Comparison of ENCODE assay signal across 10 mouse cellular contexts in genomic region chrX:102066134-102066533, GRCm38 (mm10). TPM values are rescaled to one million over a fixed set of nuclear protein-coding genes. Genes with fewer than 3 reads are reported as not detected.
DNase-seq lines count a peak whose midpoint lies in the region; ATAC-seq and TF ChIP-seq lines count a peak whose summit lies in the region.
"Had no signal": no experiment of that assay in that cellular context is flagged by ENCODE, and none has a peak within 500 bp of the region (broad histone marks: within the 10 kb centered on the region; RNA-seq: fewer than 3 reads in every experiment).

No protein-coding gene starts in this region.

- TF ChIP-seq CTCF in thymus, adult 2 months (IDR thresholded peaks at IDR 0.05; ENCODE audit: borderline replicate concordance, control insufficient read depth, extremely low read depth, insufficient read depth, low read length, poor library complexity), result peak; percentile 23; the same call in 1 of the 2 replicates

- TF ChIP-seq POLR2A in limb, embryonic 14.5 days (IDR thresholded peaks at IDR 0.05; ENCODE audit: borderline replicate concordance, extremely low read depth, insufficient read depth, insufficient read length), result no peak
- TF ChIP-seq POLR2A in thymus, adult 2 months (IDR thresholded peaks at IDR 0.05; ENCODE audit: control insufficient read depth, extremely low read depth, insufficient read depth, low read length, poor library complexity), result no peak

- H3K4me3 ChIP-seq in kidney, embryonic 15.5 days (replicated peaks), result no peak overlapping the region
- no peak overlapping the region for H3K4me3 ChIP-seq in limb, embryonic 14.5 days (replicated peaks; ENCODE audit: low read length)
- no peak overlapping the region for H3K4me3 ChIP-seq in neural tube, embryonic 11.5 days (ENCODE audit: low read depth, low read length)
- H3K4me3 ChIP-seq in thymus, adult 2 months (ENCODE audit: control insufficient read depth, insufficient read depth, low read length), result no peak overlapping the region
- H3K4me3 ChIP-seq: embryonic facial prominence, embryonic 12.5 days; neural tube, embryonic 13.5 days had no signal

- no peak overlapping the region for H3K9ac ChIP-seq in kidney, embryonic 15.5 days
- no peak overlapping the region for H3K9ac ChIP-seq in limb, embryonic 14.5 days (ENCODE audit: low read depth, low read length, severe bottlenecking)
- H3K9ac ChIP-seq in neural tube, embryonic 11.5 days (ENCODE audit: low read length), result no peak overlapping the region
- H3K9ac ChIP-seq: embryonic facial prominence, embryonic 12.5 days; neural tube, embryonic 13.5 days had no signal

- H3K4me1 ChIP-seq in kidney, embryonic 15.5 days, result peaks cover 6% of the 10 kb centered on the region; the same call in 1 of the 2 replicates
- peaks cover 4% of the 10 kb centered on the region; the same call in 1 of the 2 replicates for H3K4me1 ChIP-seq in limb, embryonic 14.5 days (ENCODE audit: control insufficient read depth, insufficient read depth, low read length)
- H3K4me1 ChIP-seq in neural tube, embryonic 11.5 days (ENCODE audit: control insufficient read depth, insufficient read depth, low read length), result no peaks in the 10 kb centered on the region; the same call in 1 of the 2 replicates
- peaks cover 4% of the 10 kb centered on the region; the same call in 1 of the 2 replicates for H3K4me1 ChIP-seq in thymus, adult 2 months (replicated peaks; ENCODE audit: control insufficient read depth, insufficient read depth, low read length)

- no peak overlapping the region for H3K4me2 ChIP-seq in kidney, embryonic 15.5 days
- no peak overlapping the region for H3K4me2 ChIP-seq in limb, embryonic 14.5 days (replicated peaks; ENCODE audit: low read depth, low read length, severe bottlenecking)
- no peak overlapping the region for H3K4me2 ChIP-seq in neural tube, embryonic 11.5 days (ENCODE audit: low read depth)
- H3K4me2 ChIP-seq: embryonic facial prominence, embryonic 12.5 days; neural tube, embryonic 13.5 days had no signal

- 25% methylated on average over 9 of the region's 9 CpGs for WGBS in kidney, embryonic 15.5 days
- 18% methylated on average over 9 of the region's 9 CpGs for WGBS in limb, embryonic 14.5 days
- 19% methylated on average over 9 of the region's 9 CpGs for WGBS in neural tube, embryonic 11.5 days
- 31% methylated on average over 9 of the region's 9 CpGs for WGBS in thymus, adult 2 months

- peaks cover 38% of the 10 kb centered on the region for H3K27me3 ChIP-seq in kidney, embryonic 15.5 days
- no peaks in the 10 kb centered on the region for H3K27me3 ChIP-seq in limb, embryonic 14.5 days (ENCODE audit: control insufficient read depth, insufficient read depth, low read length)
- H3K27me3 ChIP-seq in neural tube, embryonic 11.5 days (ENCODE audit: control insufficient read depth, insufficient read depth, low read length), result 0 out of 2 replicates have a peak, but pooled peaks cover 2% of the 10 kb centered on the region
- no peaks in the 10 kb centered on the region for H3K27me3 ChIP-seq in thymus, adult 2 months (ENCODE audit: control insufficient read depth, insufficient read depth, low read length)

- no peaks in the 10 kb centered on the region for H3K9me3 ChIP-seq in kidney, embryonic 15.5 days (replicated peaks)
- H3K9me3 ChIP-seq in limb, embryonic 14.5 days (ENCODE audit: control insufficient read depth, low read length), result no peaks in the 10 kb centered on the region
- H3K9me3 ChIP-seq in neural tube, embryonic 11.5 days (ENCODE audit: control insufficient read depth, low read length), result no peaks in the 10 kb centered on the region
- H3K9me3 ChIP-seq: embryonic facial prominence, embryonic 12.5 days; neural tube, embryonic 13.5 days had no signal

- H3K27ac ChIP-seq in kidney, embryonic 15.5 days, result no peak overlapping the region
- H3K27ac ChIP-seq in limb, embryonic 14.5 days (replicated peaks; ENCODE audit: low read depth, low read length), result no peak overlapping the region
- no peak overlapping the region for H3K27ac ChIP-seq in neural tube, embryonic 11.5 days (ENCODE audit: low read depth, low read length)
- no peak overlapping the region for H3K27ac ChIP-seq in thymus, adult 2 months (ENCODE audit: control insufficient read depth, insufficient read depth, low read length)
- H3K27ac ChIP-seq: embryonic facial prominence, embryonic 12.5 days; neural tube, embryonic 13.5 days had no signal

- peak; percentile 18 for DNase-seq in 3134 (ENCODE audit: extremely low read depth, insufficient read length, low spot score)
- DNase-seq in NIH3T3 (ENCODE audit: low read depth), result peak; percentile 84
- peak; percentile 86 to 89 for DNase-seq in cerebellum, postnatal 14 days
- DNase-seq in gastrocnemius, postnatal 10 days, result peak; percentile 71
- peak; percentile 69 for DNase-seq in limb, embryonic 14.5 days (ENCODE audit: low spot score)
- DNase-seq in neural tube, embryonic 11.5 days (ENCODE audit: low spot score), result peak; percentile 79
- DNase-seq in thymus, adult 2 months, result peak; percentile 44

- H3K36me3 ChIP-seq in kidney, embryonic 15.5 days, result no peaks in the 10 kb centered on the region
- H3K36me3 ChIP-seq in limb, embryonic 14.5 days (ENCODE audit: control insufficient read depth, insufficient read depth, low read length), result no peaks in the 10 kb centered on the region
- no peaks in the 10 kb centered on the region for H3K36me3 ChIP-seq in neural tube, embryonic 11.5 days (ENCODE audit: control insufficient read depth, insufficient read depth, low read length)
- no peaks in the 10 kb centered on the region for H3K36me3 ChIP-seq in thymus, adult 2 months (ENCODE audit: control insufficient read depth, insufficient read depth, low read length)
- H3K36me3 ChIP-seq: embryonic facial prominence, embryonic 12.5 days; neural tube, embryonic 13.5 days had no signal

- ATAC-seq in kidney, embryonic 15.5 days (replicated peaks; ENCODE audit: low FRiP score), result 0 out of 2 replicates have a peak, but pooled peaks have one; percentile 19
- peak; percentile 51 for ATAC-seq in limb, embryonic 14.5 days (ENCODE audit: low FRiP score, low read depth)
- peak; percentile 20; the same call in 1 of the 2 replicates for ATAC-seq in neural tube, embryonic 11.5 days (ENCODE audit: insufficient read depth, low FRiP score, low TSS enrichment)

RNA-seq across cellular contexts. Expression of gene Rtl5, which starts 5.0 kb away (rescaled TPM):
- total RNA-seq in gastrocnemius, postnatal 10 days (2021), result 1 to 10 TPM; 1.9 to 3.1 TPM
- 2.5 and 2.8 TPM in 2 replicates for polyA plus RNA-seq in kidney, embryonic 15.5 days (2015; fragmentation: Nextera tagmentation; extraction: Ambion mirVana)
- polyA plus RNA-seq in limb, embryonic 14.5 days (2012; rRNA removed), result 24.8 and 28.8 TPM in 2 replicates
- 1.1 and 1.6 TPM in 2 replicates for polyA plus RNA-seq in limb, embryonic 14.5 days (2014; fragmentation: Nextera tagmentation; extraction: Ambion mirVana)
- 2.5 and 3.4 TPM in 2 replicates for polyA plus RNA-seq in neural tube, embryonic 11.5 days (2014; fragmentation: Nextera tagmentation; extraction: Ambion mirVana)
- polyA plus RNA-seq in thymus, adult 2 months (2012; rRNA removed), result 2.7 and 4.0 TPM in 2 replicates

RNA-seq across cellular contexts. Expression of gene Pin4, which starts 53.1 kb away (rescaled TPM):
- 10 to 100 TPM; 21.2 to 27.5 TPM for total RNA-seq in gastrocnemius, postnatal 10 days (2021)
- 68.1 and 75.6 TPM in 2 replicates for polyA plus RNA-seq in kidney, embryonic 15.5 days (2015; fragmentation: Nextera tagmentation; extraction: Ambion mirVana)
- polyA plus RNA-seq in limb, embryonic 14.5 days (2012; rRNA removed), result 19.8 and 46.3 TPM in 2 replicates
- polyA plus RNA-seq in limb, embryonic 14.5 days (2014; fragmentation: Nextera tagmentation; extraction: Ambion mirVana), result 62.3 and 66.0 TPM in 2 replicates
- 71.8 and 82.0 TPM in 2 replicates for polyA plus RNA-seq in neural tube, embryonic 11.5 days (2014; fragmentation: Nextera tagmentation; extraction: Ambion mirVana)
- polyA plus RNA-seq in thymus, adult 2 months (2012; rRNA removed), result 1.6 and 2.1 TPM in 2 replicates

Comparison
In these comparisons a context has a peak if more than half of its experiments do, and no peak if none do; other contexts are left out.
1. DNase-seq: peak in every context shown above with its lines; median percentile 88 in cerebellum, postnatal 14 days; 84 in NIH3T3; 79 in neural tube, embryonic 11.5 days; 71 in gastrocnemius, postnatal 10 days; 69 in limb, embryonic 14.5 days; 44 in thymus, adult 2 months; 18 in 3134.